Mouse (Mus musculus) hindlimb bud, embryonic 11.5 days (tissue): ENCODE measurements at regions not wholly inside any gene's neighbourhood (a gene's known extent, or its start where the extent isn't known, plus 50 kb on each side); places are given as distances from the start of the nearest gene placed in this dataset.

ENCODE experiments used
- DNase-seq: peaks from one replicate; pipeline ENCODE4 v3.0.0-alpha.2; 2012; ENCODE audit warnings: low read depth, low spot score; ENCODE audit errors: extremely low spot score

GRCm38 (mm10) chr6:81564295-81564694, 359.2 kb upstream of the Gcfc2 start:
- DNase-seq: no peak

GRCm38 (mm10) chr6:81586441-81587117, 336.9 kb upstream of the Gcfc2 start:
- DNase-seq: peak; percentile 75

DNA sequence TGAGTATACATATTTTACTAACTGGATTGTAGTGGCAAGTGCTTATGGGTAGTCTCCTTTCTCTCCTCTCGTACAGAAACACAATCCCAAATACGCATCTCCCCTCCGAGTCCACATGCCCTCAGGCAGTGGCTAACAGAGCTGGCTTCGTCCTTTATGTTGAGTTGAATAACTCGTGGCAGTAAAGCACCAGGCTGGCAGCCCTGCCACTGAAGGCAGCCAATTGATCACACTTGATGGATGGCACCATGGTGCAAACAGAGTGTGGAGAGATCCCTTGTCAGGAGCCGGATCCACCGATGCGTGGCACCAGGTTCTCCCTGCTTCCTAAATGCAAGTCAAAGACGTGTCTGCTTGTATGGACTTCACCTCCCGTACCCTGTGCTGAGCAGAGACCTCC, 333.7 kb upstream of the Gcfc2 start:
- DNase-seq: no peak

DNA sequence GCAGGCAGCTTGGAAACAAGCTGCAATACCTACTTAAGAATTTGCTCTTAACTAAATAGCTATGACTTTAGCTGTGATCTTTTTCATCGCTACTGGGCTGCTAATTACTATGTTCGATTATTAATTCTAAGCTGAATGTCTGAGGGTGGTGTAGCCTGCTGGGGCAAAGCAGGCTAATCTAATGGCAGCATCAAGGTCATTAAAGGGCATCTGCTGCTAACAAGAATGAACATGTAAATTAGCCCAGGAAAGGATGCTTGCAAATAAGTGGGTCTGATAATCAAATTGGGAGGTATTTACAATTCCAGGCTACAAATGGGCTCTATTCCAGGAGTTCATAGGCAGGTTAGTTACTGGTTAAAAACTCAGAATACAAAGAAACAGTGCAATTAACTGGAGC, 327.5 kb upstream of the Gcfc2 start:
- DNase-seq: no peak

DNA sequence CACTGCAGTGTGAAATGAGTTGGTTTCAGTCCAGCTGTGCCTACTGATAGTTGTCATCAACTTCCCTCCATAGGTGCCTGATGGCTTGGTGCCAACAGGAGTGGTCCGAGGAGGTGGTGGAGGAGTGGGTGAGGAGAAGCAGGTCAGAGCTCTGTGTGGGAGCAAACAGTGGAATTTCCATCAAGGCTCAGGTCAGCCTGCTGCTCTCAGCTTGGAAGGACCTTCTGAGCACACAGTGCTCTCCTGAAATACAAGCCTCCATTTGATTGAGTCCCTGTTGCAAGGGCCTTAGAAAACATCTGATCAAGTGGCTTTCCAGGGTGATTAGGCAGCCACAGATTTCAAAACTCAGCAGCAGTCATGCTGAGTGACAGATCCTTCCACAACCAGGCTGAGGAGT, 314.8 kb upstream of the Gcfc2 start:
- no peak for DNase-seq

GRCm38 (mm10) chr6:81611980-81612379, 311.5 kb upstream of the Gcfc2 start:
- no peak for DNase-seq

GRCm38 (mm10) chr6:81618018-81618417, 305.5 kb upstream of the Gcfc2 start:
- no peak for DNase-seq

GRCm38 (mm10) chr6:81621028-81621427, 302.4 kb upstream of the Gcfc2 start:
- DNase-seq: no peak

- no peak for DNase-seq
These were observed 300.8 kb upstream of the Gcfc2 start for GRCm38 (mm10) chr6:81622714-81623113.

- no peak for DNase-seq
These were observed 298.5 kb upstream of the Gcfc2 start for GRCm38 (mm10) chr6:81625016-81625415.

DNA sequence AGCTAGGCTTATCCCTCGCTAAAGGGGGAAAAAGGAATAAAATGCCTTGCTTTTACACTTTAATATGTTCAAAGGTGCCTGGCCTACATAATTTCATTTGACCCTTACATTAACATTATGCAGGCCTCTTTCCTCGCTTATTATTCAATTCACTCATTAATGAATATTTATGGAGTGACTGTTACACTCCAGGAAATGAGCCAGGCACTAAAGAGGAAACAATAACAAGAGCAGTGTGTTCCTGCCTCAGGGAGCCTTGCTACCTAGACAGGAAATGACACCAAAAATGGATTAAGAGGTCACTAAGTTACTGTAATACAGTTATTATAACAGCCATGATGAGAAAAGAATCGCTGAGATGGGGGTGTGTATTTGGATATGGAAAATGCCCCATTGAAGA, 289.9 kb upstream of the Gcfc2 start:
- peak; percentile 26 for DNase-seq

- no peak for DNase-seq
These were observed 275.7 kb upstream of the Gcfc2 start for GRCm38 (mm10) chr6:81647615-81648375.

GRCm38 (mm10) chr6:81651856-81652255, 271.6 kb upstream of the Gcfc2 start:
- DNase-seq: no peak

GRCm38 (mm10) chr6:81655205-81655604, 268.3 kb upstream of the Gcfc2 start:
- DNase-seq: no peak

DNA sequence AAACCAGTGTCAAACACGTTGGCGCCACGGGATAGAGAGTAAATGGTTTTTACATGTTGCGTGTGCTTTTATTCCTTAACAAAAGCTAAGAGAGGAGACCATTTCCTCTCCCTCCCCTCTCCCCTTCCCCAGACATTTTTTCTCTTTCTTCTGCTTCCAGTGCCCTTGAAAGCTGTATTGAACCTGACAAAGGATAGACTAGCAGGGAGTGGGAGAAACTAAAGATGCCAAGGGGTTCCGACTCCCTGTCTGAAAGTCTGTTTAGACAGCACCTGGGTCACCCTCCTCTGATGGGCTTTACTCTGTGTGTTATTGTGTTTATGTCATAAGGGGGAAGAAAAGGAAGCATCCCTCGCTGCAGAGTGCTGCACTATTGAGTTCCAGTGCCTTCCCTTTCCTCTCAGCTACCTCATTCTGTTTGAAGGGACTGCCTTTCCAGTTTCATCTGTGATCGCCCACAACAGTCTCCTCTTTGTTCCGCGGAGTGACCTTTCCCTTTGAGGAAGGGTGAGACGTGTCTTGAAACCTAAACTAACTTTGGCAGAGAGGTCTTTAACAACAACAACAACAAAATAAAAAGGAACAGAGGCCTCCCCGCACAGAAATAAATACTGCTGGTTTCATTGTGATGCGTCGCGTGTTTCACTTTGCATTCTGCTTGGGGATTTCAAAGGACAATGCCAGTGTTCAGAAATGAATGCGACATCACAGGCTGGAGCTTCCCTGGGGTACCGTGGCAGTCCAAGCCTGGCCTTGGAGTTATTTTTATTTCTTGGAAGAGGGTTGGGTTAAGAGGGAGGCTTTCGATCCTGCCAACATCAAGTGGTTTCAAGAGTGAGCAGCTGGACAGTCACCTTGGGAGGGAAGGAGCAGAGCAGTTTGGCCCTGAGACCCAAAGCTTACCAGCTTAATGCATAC, 262.7 kb upstream of the Gcfc2 start:
- DNase-seq: no peak

GRCm38 (mm10) chr6:81668944-81669343, 254.5 kb upstream of the Gcfc2 start:
- DNase-seq: no peak

DNA sequence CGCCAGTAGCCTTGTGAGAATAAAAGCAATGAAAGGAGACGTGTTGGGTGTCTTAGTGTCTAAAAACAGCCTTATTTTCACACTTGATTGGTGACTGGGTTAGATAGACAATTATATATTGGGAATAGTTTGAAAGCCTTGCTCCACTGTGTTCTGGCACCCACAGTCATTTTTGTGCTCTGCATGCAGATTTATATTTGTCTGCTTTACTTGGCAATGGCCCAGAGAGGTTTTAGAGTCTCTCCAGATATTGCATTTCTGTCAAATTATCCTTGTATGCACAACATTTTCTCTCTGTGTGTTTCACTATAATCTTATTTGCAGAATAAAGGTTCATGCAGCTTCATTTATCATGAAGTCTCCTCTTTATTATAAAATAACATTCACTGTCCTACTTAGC, 250.2 kb upstream of the Gcfc2 start:
- no peak for DNase-seq

DNA sequence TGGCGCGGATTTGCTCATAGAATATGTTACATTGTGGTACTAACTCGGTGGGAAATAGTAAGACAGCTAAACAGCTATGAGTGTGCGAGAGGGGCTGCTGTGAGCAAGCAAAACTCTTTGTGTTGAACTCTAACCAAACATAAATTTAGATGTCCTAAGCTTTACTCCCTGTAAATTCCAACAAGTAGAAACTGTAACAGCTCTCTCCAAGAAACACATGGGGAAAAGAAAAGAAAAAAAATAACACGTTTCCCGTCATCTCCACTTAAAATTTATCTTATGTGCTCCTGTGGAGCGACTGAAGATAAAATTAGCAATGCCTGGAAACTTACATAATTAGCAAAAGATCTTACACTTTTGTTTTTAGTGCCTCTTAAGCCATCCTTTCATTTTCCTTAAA, 226.2 kb upstream of the Gcfc2 start:
- no peak for DNase-seq

DNA sequence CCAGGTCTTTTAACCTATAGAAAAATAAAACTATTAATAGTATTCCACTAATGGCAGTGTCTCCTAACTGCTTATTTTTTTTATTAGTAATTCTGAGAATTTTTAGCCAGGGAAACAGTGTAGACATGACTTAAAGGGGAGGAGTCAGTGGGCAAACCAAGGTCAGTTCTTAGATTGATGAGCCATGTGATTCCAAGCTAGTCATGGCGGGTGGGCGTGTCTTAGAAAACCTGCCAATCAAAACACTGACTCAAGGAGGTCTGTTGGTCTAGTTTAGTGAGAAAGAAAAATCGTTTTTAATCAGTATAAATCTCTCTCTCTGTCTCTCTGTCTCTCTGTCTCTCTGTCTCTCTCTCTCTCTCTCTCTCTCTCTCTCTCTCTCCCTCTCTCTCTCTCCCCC, 225.3 kb upstream of the Gcfc2 start:
- DNase-seq: no peak

- DNase-seq: no peak
These were observed 208.6 kb upstream of the Gcfc2 start for GRCm38 (mm10) chr6:81714867-81715266.

DNA sequence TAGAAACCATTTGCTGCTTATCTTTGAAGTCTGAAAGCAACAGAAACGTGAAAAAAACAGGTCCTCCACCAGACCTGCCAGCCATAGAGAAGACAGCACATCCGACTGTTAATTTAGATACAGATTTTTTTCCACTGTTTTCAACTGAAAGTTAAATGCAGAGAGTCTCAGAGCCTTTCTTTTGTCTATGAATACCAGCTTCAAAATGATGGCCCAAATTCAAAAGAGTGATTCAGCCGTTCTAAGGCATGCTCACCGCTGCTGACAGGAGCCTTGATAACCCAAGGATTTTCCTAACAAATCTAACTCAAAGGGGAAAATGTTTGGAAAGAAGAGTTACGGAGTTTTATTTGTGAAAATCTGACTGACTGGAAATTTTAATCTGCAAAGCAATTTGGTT, 207.1 kb upstream of the Gcfc2 start:
- DNase-seq: no peak
